Mouse (Mus musculus) erythroblast, embryonic 14.5 days (primary cell): Measurements from ENCODE around the gene Cpne7.

Source experiments
- GATA1 ChIP-seq: IDR thresholded peaks from 2 replicates; pipeline ENCODE4 v1.6.1; 2012; ENCODE audit warnings: low read length, inconsistent platforms, mixed read lengths
- TAL1 ChIP-seq: IDR thresholded peaks from 3 replicates; pipeline ENCODE4 v1.6.1; 2012; ENCODE audit warnings: low read length, inconsistent platforms, mixed read lengths

DNA sequence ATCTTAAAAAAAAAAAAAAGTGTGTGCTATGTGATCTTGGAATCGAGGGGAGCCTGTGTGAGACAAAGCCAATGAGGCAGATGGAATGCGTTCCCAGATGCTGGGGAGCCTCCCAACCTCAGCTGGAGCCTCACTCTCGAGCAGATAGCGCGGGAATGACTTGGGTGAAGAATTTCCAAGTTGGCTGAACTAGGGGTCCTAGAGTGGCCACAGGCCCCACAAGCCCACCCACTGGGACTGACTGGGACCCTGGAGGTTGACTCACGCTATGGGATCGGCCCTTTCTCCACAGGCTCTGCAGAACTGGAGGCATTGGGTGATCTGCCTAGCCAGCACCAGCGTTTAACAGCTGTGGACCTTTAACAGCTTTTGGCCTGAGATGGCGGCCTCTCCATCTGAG is 19.1 kb downstream of the Cpne7 start:
- no peak for TF ChIP-seq TAL1
- no peak for TF ChIP-seq GATA1
